Mouse (Mus musculus) retina, embryonic 14.5 days (tissue): ENCODE measurements around the gene 6030498E09Rik.
A peak's percentile ranks its signal among the peaks of the same experiment; 100 is the strongest.

Experiments used
- DNase-seq: peaks from one replicate; pipeline ENCODE4 v3.0.0-alpha.2; 2015; ENCODE audit warnings: low spot score

6030498E09Rik gene

GRCm38 (mm10) chrX:38772478-38772877 lies at the start of gene 6030498E09Rik:
Gene 6030498E09Rik, plus strand, starts transcription at chrX:38772671.
- no peak for DNase-seq

- no peak for DNase-seq
Observed at GRCm38 (mm10) chrX:38730081-38730480, 42.4 kb upstream of the 6030498E09Rik start.

- DNase-seq: no peak
Observed at GRCm38 (mm10) chrX:38730639-38731038, 41.8 kb upstream of the 6030498E09Rik start.

- no peak for DNase-seq
Observed at GRCm38 (mm10) chrX:38733683-38734082, 38.8 kb upstream of the 6030498E09Rik start.

- DNase-seq: no peak
Observed at GRCm38 (mm10) chrX:38734916-38735880, 37.3 kb upstream of the 6030498E09Rik start.

- no peak for DNase-seq
Observed at GRCm38 (mm10) chrX:38771453-38771852, 1.0 kb upstream of the 6030498E09Rik start.

GRCm38 (mm10) chrX:38771886-38772285 lies 585 bp upstream of the 6030498E09Rik start:
- DNase-seq: peak; percentile 42

- no peak for DNase-seq
Observed at GRCm38 (mm10) chrX:38794373-38794772, 21.9 kb downstream of the 6030498E09Rik start.

GRCm38 (mm10) chrX:38813934-38814333 lies 41.5 kb downstream of the 6030498E09Rik start:
- DNase-seq: no peak

GRCm38 (mm10) chrX:38816841-38817240 lies 44.4 kb downstream of the 6030498E09Rik start:
- DNase-seq: no peak

GRCm38 (mm10) chrX:38958571-38958970 lies 186.1 kb downstream of the 6030498E09Rik start:
- DNase-seq: no peak

- DNase-seq: no peak
Observed at GRCm38 (mm10) chrX:38996265-38996664, 223.8 kb downstream of the 6030498E09Rik start.
